Mouse (Mus musculus): ENCODE data around the gene Plod3. TPM values are rescaled to one million over a fixed set of nuclear protein-coding genes. Genes with fewer than 3 reads are reported as not detected.

The Plod3 gene
- polyA plus RNA-seq, 1 experiment from 2014 or later = 63.0 TPM

DNA sequence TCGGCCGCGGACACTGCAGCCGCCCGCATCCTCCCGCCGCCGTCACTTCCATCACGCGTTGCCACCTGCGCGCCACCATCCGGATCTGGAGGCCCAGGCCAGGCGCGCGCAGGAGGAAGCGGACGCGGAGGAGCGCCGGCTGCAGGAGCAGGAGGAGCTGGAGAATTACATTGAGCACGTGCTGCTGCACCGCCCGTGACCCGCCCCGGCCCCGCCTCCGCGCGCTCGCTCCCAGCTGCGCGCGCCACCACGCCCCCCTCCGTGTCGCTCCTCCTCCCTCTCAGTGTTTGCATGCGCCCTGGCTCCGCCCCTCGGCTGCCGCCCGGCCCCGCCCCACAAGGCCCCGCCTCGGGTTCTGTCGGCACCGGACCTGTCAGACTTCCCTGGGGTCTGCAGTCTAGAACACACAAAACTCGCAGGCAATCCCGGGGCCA is 45.8 kb downstream of the Plod3 start:
- peak overlapping the region; percentile 85 for H3K4me2 ChIP-seq (ENCODE audit: low read depth, low read length)
- H3K4me1 ChIP-seq (replicated peaks; ENCODE audit: control insufficient read depth, insufficient read depth, low read length) = peaks cover 26% of the 10 kb centered on the region
- H3K36me3 ChIP-seq (ENCODE audit: control insufficient read depth, insufficient read depth, low read length) = peaks cover 21% of the 10 kb centered on the region
- peak overlapping the region; percentile 54 for H3K9ac ChIP-seq (ENCODE audit: low read length)
- peak; percentile 83 for ATAC-seq (ENCODE audit: low read depth)
- H3K4me3 ChIP-seq (ENCODE audit: low read length) = peak overlapping the region; percentile 43
- H3K27ac ChIP-seq (ENCODE audit: low read length) = no peak overlapping the region
- H3K27me3 ChIP-seq (ENCODE audit: control insufficient read depth, insufficient read depth, low read depth, low read length) = peaks cover 47% of the 10 kb centered on the region
- H3K9me3 ChIP-seq (ENCODE audit: control insufficient read depth, low read length) = no peaks in the 10 kb centered on the region
- under 1% methylated on average over 34 of the region's 49 CpGs for WGBS

DNA sequence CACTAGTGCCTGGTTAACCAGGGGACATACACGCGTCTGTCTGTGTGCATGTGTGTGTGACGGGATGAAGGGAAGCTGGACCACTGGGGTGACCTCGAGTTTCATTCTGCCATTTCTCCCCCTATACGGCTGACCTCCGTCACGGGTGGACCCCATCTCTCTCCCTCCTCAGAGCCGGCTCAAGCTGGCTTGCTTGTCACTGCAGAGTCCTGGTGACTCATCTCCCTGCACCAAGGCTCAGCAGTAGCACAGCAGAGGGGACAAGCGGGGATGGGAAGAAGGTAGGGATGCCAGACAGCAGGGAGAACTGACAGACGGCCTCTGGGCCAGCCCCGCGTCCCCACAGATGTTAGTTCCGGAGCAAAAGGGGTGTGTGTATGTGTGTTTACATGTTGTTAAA is 49.4 kb downstream of the Plod3 start:
- Histone ChIP-seq H3K4me2 (ENCODE audit: low read depth, low read length) (no peak overlapping the region), H3K36me3 (ENCODE audit: control insufficient read depth, insufficient read depth, low read length) (peaks cover 41% of the 10 kb centered on the region), H3K4me1 (replicated peaks; ENCODE audit: control insufficient read depth, insufficient read depth, low read length) (peaks cover 13% of the 10 kb centered on the region), H3K4me3 (ENCODE audit: low read length) (no peak overlapping the region), H3K9ac (ENCODE audit: low read length) (no peak overlapping the region), H3K9me3 (ENCODE audit: control insufficient read depth, low read length) (no peaks in the 10 kb centered on the region), H3K27me3 (ENCODE audit: control insufficient read depth, insufficient read depth, low read depth, low read length) (peaks cover 12% of the 10 kb centered on the region), H3K27ac (ENCODE audit: low read length) (no peak overlapping the region)
- WGBS = 81% methylated on average over 13 of the region's 13 CpGs
- ATAC-seq (ENCODE audit: low read depth) = no peak

DNA sequence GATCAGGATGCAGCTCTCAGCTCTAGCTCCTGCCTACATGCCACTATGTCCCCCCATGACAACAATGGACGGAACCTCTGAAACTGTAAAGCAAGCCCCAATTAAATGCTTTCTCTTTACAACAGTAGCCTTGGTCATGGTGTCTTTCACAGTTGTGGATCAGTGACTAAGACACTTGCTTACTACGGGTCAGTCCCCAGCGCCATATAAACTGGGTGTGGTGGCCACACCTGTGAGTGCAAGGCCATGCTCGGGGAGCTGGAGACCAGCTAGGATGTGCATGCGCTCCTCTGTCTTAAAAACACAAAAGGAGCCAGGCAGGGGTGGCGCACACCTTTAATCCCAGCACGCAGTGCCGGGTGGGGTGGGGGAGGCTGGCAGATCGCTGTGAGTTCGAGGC is 52.6 kb downstream of the Plod3 start:
- no peak for ATAC-seq (ENCODE audit: low read depth)
- H3K27me3 ChIP-seq (ENCODE audit: control insufficient read depth, insufficient read depth, low read depth, low read length) = no peaks in the 10 kb centered on the region
- WGBS = 92% methylated on average over 10 of the region's 10 CpGs
- H3K4me1 ChIP-seq (replicated peaks; ENCODE audit: control insufficient read depth, insufficient read depth, low read length) = no peaks in the 10 kb centered on the region
- H3K27ac ChIP-seq (ENCODE audit: low read length) = no peak overlapping the region
- no peaks in the 10 kb centered on the region for H3K9me3 ChIP-seq (ENCODE audit: control insufficient read depth, low read length)
- peaks cover 55% of the 10 kb centered on the region for H3K36me3 ChIP-seq (ENCODE audit: control insufficient read depth, insufficient read depth, low read length)
- no peak overlapping the region for H3K9ac ChIP-seq (ENCODE audit: low read length)
- H3K4me3 ChIP-seq (ENCODE audit: low read length) = no peak overlapping the region
- no peak overlapping the region for H3K4me2 ChIP-seq (ENCODE audit: low read depth, low read length)

DNA sequence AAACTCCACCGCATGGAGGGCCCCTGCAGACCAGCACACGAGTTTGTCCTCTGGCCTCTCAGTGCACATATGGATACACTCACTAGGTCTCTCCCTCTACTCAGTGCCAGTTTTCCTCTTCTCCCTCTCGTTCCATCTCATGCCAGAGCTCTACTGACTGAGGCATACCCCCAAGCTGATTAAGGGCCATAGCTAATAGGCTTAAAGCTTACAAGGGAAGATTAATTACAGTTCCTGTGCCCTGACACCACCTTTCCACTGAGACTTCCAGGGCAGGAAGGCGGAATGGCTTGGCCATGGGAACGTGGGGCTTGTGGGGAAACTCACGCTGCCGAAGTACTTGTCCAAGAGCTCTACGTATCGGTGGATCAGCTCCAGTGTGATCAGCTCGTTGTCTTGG is 54.6 kb downstream of the Plod3 start:
- Histone ChIP-seq H3K27ac (ENCODE audit: low read length) (no peak overlapping the region), H3K9me3 (ENCODE audit: control insufficient read depth, low read length) (no peaks in the 10 kb centered on the region), H3K36me3 (ENCODE audit: control insufficient read depth, insufficient read depth, low read length) (peaks cover 45% of the 10 kb centered on the region), H3K27me3 (ENCODE audit: control insufficient read depth, insufficient read depth, low read depth, low read length) (no peaks in the 10 kb centered on the region), H3K4me1 (replicated peaks; ENCODE audit: control insufficient read depth, insufficient read depth, low read length) (peaks cover 9% of the 10 kb centered on the region), H3K9ac (ENCODE audit: low read length) (no peak overlapping the region), H3K4me2 (ENCODE audit: low read depth, low read length) (no peak overlapping the region), H3K4me3 (ENCODE audit: low read length) (no peak overlapping the region)
- ATAC-seq (ENCODE audit: low read depth) = no peak
- WGBS = 91% methylated on average over 10 of the region's 10 CpGs

DNA sequence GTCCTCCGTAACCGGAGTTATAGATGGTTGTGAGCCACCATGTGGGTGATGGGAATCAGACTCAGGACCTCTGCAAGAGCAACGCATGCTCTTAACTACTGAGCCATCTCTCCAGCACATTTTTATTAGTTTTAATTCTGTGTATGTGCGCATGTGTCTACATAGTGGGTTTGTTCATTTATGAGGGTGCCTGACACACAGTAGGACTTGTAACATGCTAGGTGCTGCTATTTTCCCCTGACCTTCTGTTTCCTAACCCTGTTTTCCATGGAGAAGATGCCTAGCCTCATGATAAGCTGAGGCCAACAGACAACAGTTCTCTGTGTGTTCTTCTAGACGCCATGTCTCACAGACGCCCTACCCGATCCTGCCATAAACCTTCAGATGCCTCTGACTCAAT is 57.2 kb downstream of the Plod3 start:
- no peaks in the 10 kb centered on the region for H3K9me3 ChIP-seq (ENCODE audit: control insufficient read depth, low read length)

DNA sequence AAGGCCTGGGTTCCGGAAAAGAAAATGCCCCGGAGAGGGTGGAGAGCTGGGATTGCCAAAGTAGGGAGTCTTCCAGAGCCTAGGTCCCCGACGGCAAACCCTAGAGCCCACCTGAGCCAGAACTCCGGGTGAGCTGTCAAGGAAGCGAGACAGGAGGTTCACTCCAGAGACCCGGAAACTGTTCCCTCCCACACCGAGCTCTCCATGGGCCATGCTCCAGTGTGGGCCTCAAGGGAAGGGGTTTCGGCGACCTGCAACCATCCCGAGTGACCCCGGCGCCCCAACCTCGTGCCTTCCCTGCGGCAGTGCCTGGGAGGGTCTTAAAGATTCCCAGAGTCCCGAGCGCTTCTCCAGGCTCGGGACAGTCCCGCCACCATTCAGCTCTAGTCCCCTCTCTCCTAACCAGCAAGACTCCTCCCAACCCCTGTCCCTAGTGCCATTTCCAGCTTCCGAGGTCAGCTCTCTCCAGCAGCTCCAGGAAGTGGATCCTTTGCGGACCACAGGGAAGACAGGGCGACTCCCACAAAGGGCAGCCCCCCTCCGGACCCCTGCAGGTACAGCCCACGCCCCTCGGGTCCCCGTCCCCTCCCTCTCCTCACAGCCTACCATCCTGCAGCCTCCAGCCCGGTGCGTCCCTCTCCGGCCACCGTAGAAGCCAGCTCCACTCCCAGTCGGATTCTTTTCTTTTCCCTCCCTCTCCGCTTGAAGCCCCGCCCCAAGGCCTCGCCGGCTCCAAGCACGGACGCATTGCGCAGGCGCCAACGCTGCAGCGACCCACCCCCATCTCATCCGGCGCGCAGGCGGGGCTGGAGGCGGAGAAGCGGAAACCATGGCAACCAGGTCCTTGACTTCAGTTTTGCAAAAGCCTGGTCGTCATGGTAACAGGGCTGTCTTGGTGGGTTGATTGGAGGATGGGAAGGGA is 58.8 kb downstream of the Plod3 start, which contains the start of gene Ap1s1:
TSS of gene Ap1s1 (minus strand) at position 734 of the 922 bp plus-strand sequence.
- WGBS = under 1% methylated on average over 48 of the region's 48 CpGs

More for the DNA sequence above, 57.2 kb downstream of the Plod3 start:
- H3K36me3 ChIP-seq (ENCODE audit: control insufficient read depth, insufficient read depth, low read length) = peaks cover 24% of the 10 kb centered on the region
- no peak overlapping the region for H3K27ac ChIP-seq (ENCODE audit: low read length)
- H3K9ac ChIP-seq (ENCODE audit: low read length) = no peak overlapping the region
- no peak for ATAC-seq (ENCODE audit: low read depth)
- whole genome bisulfite sequencing = 94% methylated on average over 7 of the region's 7 CpGs
- H3K4me3 ChIP-seq (ENCODE audit: low read length) = no peak overlapping the region
- no peaks in the 10 kb centered on the region for H3K27me3 ChIP-seq (ENCODE audit: control insufficient read depth, insufficient read depth, low read depth, low read length)
- H3K4me1 ChIP-seq (replicated peaks; ENCODE audit: control insufficient read depth, insufficient read depth, low read length) = peaks cover 9% of the 10 kb centered on the region
- no peak overlapping the region for H3K4me2 ChIP-seq (ENCODE audit: low read depth, low read length)

More for the DNA sequence above, 58.8 kb downstream of the Plod3 start, which contains the start of gene Ap1s1:
- Histone ChIP-seq H3K4me2 (ENCODE audit: low read depth, low read length) (peak within 1 kb of the TSS; percentile 81), H3K9ac (ENCODE audit: low read length) (peak within 1 kb of the TSS; percentile 86), H3K9me3 (ENCODE audit: control insufficient read depth, low read length) (no peaks in the 10 kb centered on the region), H3K4me3 (ENCODE audit: low read length) (peak within 1 kb of the TSS; percentile 86), H3K36me3 (ENCODE audit: control insufficient read depth, insufficient read depth, low read length) (peaks cover 15% of the 10 kb centered on the region), H3K27me3 (ENCODE audit: control insufficient read depth, insufficient read depth, low read depth, low read length) (no peaks in the 10 kb centered on the region), H3K4me1 (replicated peaks; ENCODE audit: control insufficient read depth, insufficient read depth, low read length) (peaks cover 9% of the 10 kb centered on the region), H3K27ac (ENCODE audit: low read length) (peak within 1 kb of the TSS; percentile 74)
- ATAC-seq (ENCODE audit: low read depth) = peak; percentile 94

MicroRNAs within 50 kb of the gene (microRNA counts, 519-probe panel; counts per million panel counts)
- not detected for microRNA mmu-miR-702

Small RNA genes within 50 kb of the gene (microRNA-seq; reads per million reads assigned to microRNA genes)
- gene Mir702 = 16.4 reads per million, percentile 31 among the genes with 10 or more reads in this experiment

Other genes with a start within 250 kb of the Plod3 start
- gene Col26a1, start 103.8 kb upstream of the Plod3 start, polyA plus RNA-seq (2015; fragmentation: Nextera tagmentation; extraction: Ambion mirVana) = 5.9 and 7.2 TPM in 2 replicates
- 92.8 and 93.7 TPM in 2 replicates for gene Ift22, start 78.9 kb upstream of the Plod3 start, polyA plus RNA-seq (2015; fragmentation: Nextera tagmentation; extraction: Ambion mirVana)
- gene Fis1, start 33.7 kb upstream of the Plod3 start, polyA plus RNA-seq (2015; fragmentation: Nextera tagmentation; extraction: Ambion mirVana) = 286 and 300 TPM in 2 replicates
- 5.1 and 6.2 TPM in 2 replicates for gene Cldn15, start 20.4 kb upstream of the Plod3 start, polyA plus RNA-seq (2015; fragmentation: Nextera tagmentation; extraction: Ambion mirVana)
- 113 and 115 TPM in 2 replicates for gene Znhit1, start 1.0 kb downstream of the Plod3 start, polyA plus RNA-seq (2015; fragmentation: Nextera tagmentation; extraction: Ambion mirVana)
- gene Vgf, start 39.4 kb downstream of the Plod3 start, polyA plus RNA-seq (2015; fragmentation: Nextera tagmentation; extraction: Ambion mirVana) = 0.13 TPM in 1 of 2 replicates, not detected in the other
- gene Ap1s1, start 59.1 kb downstream of the Plod3 start, polyA plus RNA-seq (2015; fragmentation: Nextera tagmentation; extraction: Ambion mirVana) = 191 and 206 TPM in 2 replicates
- 0.93 and 1.1 TPM in 2 replicates for gene Serpine1, start 85.2 kb downstream of the Plod3 start, polyA plus RNA-seq (2015; fragmentation: Nextera tagmentation; extraction: Ambion mirVana)
- 12.2 and 13.5 TPM in 2 replicates for gene Trim56, start 129.2 kb downstream of the Plod3 start, polyA plus RNA-seq (2015; fragmentation: Nextera tagmentation; extraction: Ambion mirVana)
- 0.70 TPM in 1 of 2 replicates, not detected in the other for gene Muc3, start 162.3 kb downstream of the Plod3 start, polyA plus RNA-seq (2015; fragmentation: Nextera tagmentation; extraction: Ambion mirVana)
- gene Muc3a, start 225.4 kb downstream of the Plod3 start, polyA plus RNA-seq (2015; fragmentation: Nextera tagmentation; extraction: Ambion mirVana) = 0.11 TPM in 1 of 2 replicates, not detected in the other

All from lung, embryonic 16.5 days (tissue).